Mouse (Mus musculus) MEL (cell line): ENCODE data around the gene Gnaq.

Experiments used
- CHD1 ChIP-seq: IDR thresholded peaks from 2 replicates; pipeline ENCODE4 v1.6.1; 2012; ENCODE audit warnings: low read depth, mild to moderate bottlenecking, inconsistent platforms, low read length, improper control_type of control experiment
- CTCF ChIP-seq, 3 experiments: IDR thresholded peaks in 2 of 3; conservative IDR thresholded peaks in 1 of 3; 2 replicates each; pipeline ENCODE4 v1.5.1; 2011 to 2012; ENCODE audit warnings: low read length in 3 of 3, low read depth in 2 of 3, mild to moderate bottlenecking in 2 of 3, improper control_type of control experiment in 1 of 3, inconsistent platforms in 1 of 3, mixed read lengths in 1 of 3, moderate library complexity in 1 of 3; ENCODE audit not compliant: control insufficient read depth in 1 of 3, insufficient read depth in 1 of 3, poor library complexity in 1 of 3, severe bottlenecking in 1 of 3
- EP300 ChIP-seq, 2 experiments: IDR thresholded peaks; 2 replicates each; pipeline ENCODE4 v1.6.1; 2011; ENCODE audit warnings: improper control_type of control experiment in 2 of 2, low read length in 2 of 2, low read depth in 1 of 2, mild to moderate bottlenecking in 1 of 2
- MYC ChIP-seq: IDR thresholded peaks from 2 replicates; pipeline ENCODE4 v1.6.1; 2011; ENCODE audit warnings: low read depth, mild to moderate bottlenecking, low read length, improper control_type of control experiment, moderate library complexity
- NRF1 ChIP-seq: IDR thresholded peaks from 2 replicates; pipeline ENCODE4 v1.6.1; 2014; ENCODE audit warnings: low read depth, mild to moderate bottlenecking, inconsistent platforms, low read length, improper control_type of control experiment, moderate library complexity; ENCODE audit not compliant: poor library complexity, insufficient read depth, severe bottlenecking
- POLR2A ChIP-seq, 2 experiments: IDR thresholded peaks; 2 replicates each; pipeline ENCODE4 v1.6.1; 2011 to 2012; ENCODE audit warnings: low read length in 2 of 2, mild to moderate bottlenecking in 2 of 2, control low read depth in 1 of 2, improper control_type of control experiment in 1 of 2, low read depth in 1 of 2, moderate library complexity in 1 of 2; ENCODE audit not compliant: control insufficient read depth in 1 of 2, insufficient read depth in 1 of 2, poor library complexity in 1 of 2
- RCOR1 ChIP-seq: IDR thresholded peaks from 2 replicates; pipeline ENCODE4 v1.6.1; 2012; ENCODE audit warnings: low read depth, mild to moderate bottlenecking, inconsistent platforms, low read length, improper control_type of control experiment
- TBP ChIP-seq: IDR thresholded peaks from 2 replicates; pipeline ENCODE4 v1.8.0; 2011; ENCODE audit warnings: low read depth, low read length, improper control_type of control experiment
- TCF12 ChIP-seq: IDR thresholded peaks from 2 replicates; pipeline ENCODE4 v1.6.1; 2014; ENCODE audit warnings: low read depth, mild to moderate bottlenecking, inconsistent platforms, low read length, improper control_type of control experiment, moderate library complexity
- UBTF ChIP-seq: IDR thresholded peaks from 2 replicates; pipeline ENCODE4 v1.6.1; 2012; ENCODE audit warnings: low read depth, mild to moderate bottlenecking, inconsistent platforms, low read length, improper control_type of control experiment, moderate library complexity, borderline replicate concordance; ENCODE audit not compliant: insufficient read depth
- ZKSCAN1 ChIP-seq: IDR thresholded peaks from 2 replicates; pipeline ENCODE4 v1.6.1; 2012; ENCODE audit warnings: low read depth, mild to moderate bottlenecking, inconsistent platforms, low read length, improper control_type of control experiment, moderate library complexity

- TF ChIP-seq CTCF (IDR thresholded peaks at IDR 0.05 in 2 of 3, conservative IDR thresholded peaks at IDR 0.05 in 1 of 3; ENCODE audit: control insufficient read depth in 1 of 3, insufficient read depth in 1 of 3, low read depth in 2 of 3, low read length in 3 of 3, poor library complexity in 1 of 3, severe bottlenecking in 1 of 3) = no peak
- TF ChIP-seq POLR2A (IDR thresholded peaks at IDR 0.05; ENCODE audit: control insufficient read depth in 1 of 2, insufficient read depth in 1 of 2, low read depth in 1 of 2, low read length in 2 of 2, poor library complexity in 1 of 2) = no peak
- no peak for TF ChIP-seq RCOR1
- TF ChIP-seq NRF1 = no peak
- TF ChIP-seq UBTF = no peak
- no peak for TF ChIP-seq CHD1
- TF ChIP-seq ZKSCAN1 = no peak
- no peak for TF ChIP-seq TBP
- no peak for TF ChIP-seq EP300 (IDR thresholded peaks at IDR 0.05; ENCODE audit: low read depth in 1 of 2, low read length in 2 of 2)
- TF ChIP-seq MYC = no peak
- no peak for TF ChIP-seq TCF12
Observed at GRCm38 (mm10) chr19:16177139-16177727, 44.6 kb downstream of the Gnaq start.
